Mouse (Mus musculus) bone marrow, adult 2 months (tissue): Measurements from ENCODE around the gene Gps1. TPM values are rescaled to one million over a fixed set of nuclear protein-coding genes. Genes with fewer than 3 reads are reported as not detected.
"Not testable (repeated sequence)": the region's sequence is repeated elsewhere in the genome, so short reads cannot be mapped to it uniquely, and the experiment has no call there.

Source experiments
- H3K27ac ChIP-seq: fragments of 200-500 bp; 2 replicates; pipeline ENCODE4 v1.5.1; 2012; ENCODE audit warnings: low read depth, mild to moderate bottlenecking, control low read depth, inconsistent platforms, low read length; ENCODE audit not compliant: control insufficient read depth, poor library complexity, insufficient read depth
- H3K4me1 ChIP-seq: fragments of 200-500 bp; 2 replicates; pipeline ENCODE4 v1.6.1; 2011; ENCODE audit warnings: low read length; ENCODE audit not compliant: control insufficient read depth, insufficient read depth
- H3K4me3 ChIP-seq: fragments of 200-500 bp; replicated peaks from 2 replicates; pipeline ENCODE3; 2011; ENCODE audit warnings: mild to moderate bottlenecking, low read depth, low read length, control low read depth; ENCODE audit not compliant: control insufficient read depth
- CTCF ChIP-seq: fragments of 200-500 bp; IDR thresholded peaks from 2 replicates; pipeline ENCODE4 v1.5.1; 2011; ENCODE audit warnings: low read length, control low read depth; ENCODE audit not compliant: control insufficient read depth, insufficient read depth
- POLR2A ChIP-seq: fragments of 200-500 bp; IDR thresholded peaks from 2 replicates; pipeline ENCODE4 v1.6.1; 2011; ENCODE audit warnings: low read depth, mild to moderate bottlenecking, control low read depth, low read length, borderline replicate concordance; ENCODE audit not compliant: control insufficient read depth
- WGBS: fragments of 180-500 bp; shearing (Covaris S2); methylation state at CpG from one replicate; pipeline ENCODE4 v1.1.7; 2018; 5-methylcytosine and 5-hydroxymethylcytosine counted together
- polyA plus RNA-seq: library from polyadenylated mRNA; stranded (reverse); fragments of >200 nt; gene quantifications from 2 replicates; pipeline ENCODE4 v1.2.4, GENCODE M21; 2011; ENCODE audit warnings: low replicate concordance; ENCODE audit not compliant: missing spikeins, insufficient read depth, insufficient read length

The Gps1 gene
- polyA plus RNA-seq, 1 experiment, result 38.0 TPM

GRCm38 (mm10) chr11:120777123-120777522 lies 6.9 kb upstream of the Gps1 start:
- 45% methylated on average over 6 of the region's 6 CpGs for WGBS
- Histone ChIP-seq H3K27ac (no peak overlapping the region), H3K4me3 (no peak overlapping the region), H3K4me1 (no peaks in the 10 kb centered on the region)
- TF ChIP-seq POLR2A, result no peak
- TF ChIP-seq CTCF, result no peak

- 82% methylated on average over 1 of the region's 1 CpGs for WGBS
- H3K4me1 ChIP-seq, result peaks cover 3% of the 10 kb centered on the region
- TF ChIP-seq POLR2A (no peak), CTCF (no peak)
These were observed 4.2 kb upstream of the Gps1 start for GRCm38 (mm10) chr11:120779876-120780275.

GRCm38 (mm10) chr11:120781361-120781760 lies 2.7 kb upstream of the Gps1 start:
- not testable (repeated sequence) for H3K4me1 ChIP-seq, H3K4me3 ChIP-seq, H3K27ac ChIP-seq
- WGBS, result 96% methylated on average over 6 of the region's 6 CpGs

More at GRCm38 (mm10) chr11:120779876-120780275, 4.2 kb upstream of the Gps1 start:
- H3K4me3 ChIP-seq, result no peak overlapping the region
- no peak overlapping the region for H3K27ac ChIP-seq

- Histone ChIP-seq H3K4me1 (peaks cover 3% of the 10 kb centered on the region), H3K27ac (peak overlapping the region; percentile 79), H3K4me3 (peak overlapping the region; percentile 81)
- WGBS, result 3% methylated on average over 42 of the region's 42 CpGs
- TF ChIP-seq POLR2A (no peak), CTCF (no peak)
These were observed 527 bp upstream of the Gps1 start for GRCm38 (mm10) chr11:120783426-120784063.

- H3K4me3 ChIP-seq, result peak overlapping the region; percentile 81
- WGBS, result 54% methylated on average over 9 of the region's 9 CpGs
- H3K27ac ChIP-seq, result no peak overlapping the region
- H3K4me1 ChIP-seq, result peaks cover 3% of the 10 kb centered on the region
- no peak for TF ChIP-seq POLR2A
- TF ChIP-seq CTCF, result no peak
These were observed 1.1 kb downstream of the Gps1 start for GRCm38 (mm10) chr11:120785145-120785544.

- H3K4me1 ChIP-seq, H3K4me3 ChIP-seq, H3K27ac ChIP-seq: not testable (repeated sequence)
- WGBS, result 90% methylated on average over 9 of the region's 10 CpGs
These were observed 4.4 kb downstream of the Gps1 start for GRCm38 (mm10) chr11:120788460-120788859.

- H3K4me1 ChIP-seq, result no peaks in the 10 kb centered on the region
- no peak for TF ChIP-seq POLR2A
- TF ChIP-seq CTCF, result no peak
- 84% methylated on average over 4 of the region's 4 CpGs for WGBS
- H3K4me3 ChIP-seq, result no peak overlapping the region
- H3K27ac ChIP-seq, result no peak overlapping the region
These were observed 5.3 kb downstream of the Gps1 start for GRCm38 (mm10) chr11:120789355-120789754.

- Histone ChIP-seq H3K4me3 (no peak overlapping the region), H3K4me1 (no peaks in the 10 kb centered on the region), H3K27ac (no peak overlapping the region)
- TF ChIP-seq POLR2A (no peak), CTCF (no peak)
- whole genome bisulfite sequencing, result 83% methylated on average over 3 of the region's 3 CpGs
These were observed 5.7 kb downstream of the Gps1 start for GRCm38 (mm10) chr11:120789810-120790209.

- no peak for TF ChIP-seq POLR2A
- no peak for TF ChIP-seq CTCF
- 93% methylated on average over 9 of the region's 9 CpGs for WGBS
- Histone ChIP-seq H3K4me3 (no peak overlapping the region), H3K4me1 (no peaks in the 10 kb centered on the region), H3K27ac (no peak overlapping the region)
These were observed 8.6 kb downstream of the Gps1 start for GRCm38 (mm10) chr11:120792652-120793051.
